Mouse (Mus musculus) heart, adult 2 months (tissue): Measurements from ENCODE around the gene Srrm2.

ENCODE experiments used
- CTCF ChIP-seq: fragments of 200-600 bp; IDR thresholded peaks from 2 replicates; pipeline ENCODE4 v1.8.1; 2022; ENCODE audit warnings: antibody characterized with exemption, mild to moderate bottlenecking, moderate library complexity
- EP300 ChIP-seq: fragments of 200-500 bp; IDR thresholded peaks from 2 replicates; pipeline ENCODE4 v1.6.1; 2011; ENCODE audit warnings: low read depth, low read length, control low read depth; ENCODE audit not compliant: insufficient read depth
- POLR2A ChIP-seq: fragments of 200-500 bp; IDR thresholded peaks from 2 replicates; pipeline ENCODE4 v1.6.1; 2011; ENCODE audit warnings: mild to moderate bottlenecking, low read depth, low read length, control low read depth; ENCODE audit not compliant: insufficient read depth

DNA sequence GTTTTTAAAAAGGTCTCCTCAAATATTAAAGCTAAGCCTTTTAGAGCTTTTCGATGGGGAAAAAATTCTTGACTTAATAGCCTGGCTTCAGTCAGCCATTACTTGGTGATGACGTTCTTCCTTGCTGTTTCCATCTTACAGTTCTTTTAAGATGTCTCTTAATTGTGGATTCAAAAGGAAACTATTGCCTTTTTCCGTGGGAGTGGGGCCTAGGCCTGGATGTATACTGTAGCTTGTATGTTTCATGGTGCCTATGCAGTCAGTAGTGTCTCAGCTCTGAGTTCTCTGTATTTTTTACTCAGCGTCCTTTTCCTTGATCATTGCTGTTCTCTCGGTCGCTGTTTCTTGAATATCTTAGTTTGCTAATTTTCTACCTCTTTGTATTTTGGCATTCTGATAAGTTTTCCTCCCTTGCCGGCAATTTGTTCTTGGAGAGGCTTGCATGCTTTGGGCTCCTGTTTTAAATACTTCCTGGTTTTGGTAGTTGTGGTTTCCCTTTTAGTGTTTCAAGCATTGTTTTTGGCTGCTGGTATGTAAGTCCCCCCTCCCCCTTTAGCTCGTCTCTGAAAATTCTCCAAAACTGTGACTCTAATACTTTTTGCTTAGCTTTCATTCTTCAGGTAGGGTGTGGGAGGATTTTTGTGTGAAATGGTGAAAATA, 14.2 kb downstream of the Srrm2 start:
- TF ChIP-seq CTCF: no peak
- no peak for TF ChIP-seq POLR2A
- no peak for TF ChIP-seq EP300
